Mouse (Mus musculus): Measurements from ENCODE around the gene Rab7.

GRCm38 (mm10) chr6:88054081-88054835 is 9.2 kb upstream of the Rab7 start:
- TF ChIP-seq CTCF (conservative IDR thresholded peaks at IDR 0.05; ENCODE audit: insufficient read depth, insufficient read length, low read depth, low read length): no peak
- no peak for TF ChIP-seq POLR2A (IDR thresholded peaks at IDR 0.05; ENCODE audit: low read depth, low read length)

Data from kidney, adult 2 months (tissue).